Mouse (Mus musculus): ENCODE results near the gene Slc38a3. TPM values are rescaled to one million over a fixed set of nuclear protein-coding genes. Genes with fewer than 3 reads are reported as not detected.

Gene Slc38a3
- total RNA-seq, 2 experiments from 2014 or later, result 66.0 to 80.3 TPM

- peak; percentile 54 to 62 for DNase-seq
- intact Hi-C loops (cut with DNase I), result no loop called here
Observed at GRCm38 (mm10) chr9:107670259-107670658, 929 bp upstream of the Slc38a3 start.

- DNase-seq, result no peak
- intact Hi-C loops (cut with DNase I), result no loop called here
Observed at GRCm38 (mm10) chr9:107668916-107669315, 414 bp downstream of the Slc38a3 start.

GRCm38 (mm10) chr9:107668011-107668410 lies 1.3 kb downstream of the Slc38a3 start:
- intact Hi-C loops (cut with DNase I), result no loop called here
- DNase-seq, result no peak

- intact Hi-C loops (cut with DNase I), result no loop called here
Observed at GRCm38 (mm10) chr9:107667219-107667618, 2.1 kb downstream of the Slc38a3 start.

GRCm38 (mm10) chr9:107666751-107667205 lies 2.6 kb downstream of the Slc38a3 start:
- peak; percentile 50 to 54 for DNase-seq
- intact Hi-C loops (cut with DNase I), result no loop called here

More at GRCm38 (mm10) chr9:107667219-107667618, 2.1 kb downstream of the Slc38a3 start:
- peak; percentile 70 to 75 for DNase-seq

- no peak for DNase-seq
- intact Hi-C loops (cut with DNase I), result no loop called here
Observed at GRCm38 (mm10) chr9:107665308-107665707, 4.0 kb downstream of the Slc38a3 start.

- DNase-seq, result no peak
- intact Hi-C loops (cut with DNase I), result no loop called here
Observed at GRCm38 (mm10) chr9:107663525-107663924, 5.8 kb downstream of the Slc38a3 start.

GRCm38 (mm10) chr9:107662342-107662741 lies 7.0 kb downstream of the Slc38a3 start:
- intact Hi-C loops (cut with DNase I), result no loop called here
- DNase-seq, result no peak

GRCm38 (mm10) chr9:107660777-107661176 lies 8.6 kb downstream of the Slc38a3 start:
- DNase-seq, result no peak
- intact Hi-C loops (cut with DNase I), result no loop called here

- no peak for DNase-seq
- intact Hi-C loops (cut with DNase I), result no loop called here
Observed at GRCm38 (mm10) chr9:107659961-107660360, 9.4 kb downstream of the Slc38a3 start.

- no peak for DNase-seq
Observed at GRCm38 (mm10) chr9:107659551-107659950, 9.8 kb downstream of the Slc38a3 start.

GRCm38 (mm10) chr9:107658096-107658495 lies 11.2 kb downstream of the Slc38a3 start:
- intact Hi-C loops (cut with DNase I), result no loop called here
- DNase-seq, result no peak

More at GRCm38 (mm10) chr9:107659551-107659950, 9.8 kb downstream of the Slc38a3 start:
- intact Hi-C loops (cut with DNase I), result no loop called here

- DNase-seq, result no peak
- intact Hi-C loops (cut with DNase I), result no loop called here
Observed at GRCm38 (mm10) chr9:107657144-107657543, 12.2 kb downstream of the Slc38a3 start.

GRCm38 (mm10) chr9:107654585-107654984 lies 14.7 kb downstream of the Slc38a3 start:
- intact Hi-C loops (cut with DNase I), result no loop called here
- no peak for DNase-seq

- no peak for DNase-seq
- intact Hi-C loops (cut with DNase I), result no loop called here
Observed at GRCm38 (mm10) chr9:107653474-107653873, 15.9 kb downstream of the Slc38a3 start.

GRCm38 (mm10) chr9:107650708-107651481 lies 18.4 kb downstream of the Slc38a3 start:
- intact Hi-C loops (cut with DNase I), result no loop called here
- no peak for DNase-seq

- no peak for DNase-seq
- intact Hi-C loops (cut with DNase I), result no loop called here
Observed at GRCm38 (mm10) chr9:107650225-107650624, 19.1 kb downstream of the Slc38a3 start.

- intact Hi-C loops (cut with DNase I), result no loop called here
- no peak for DNase-seq
Observed at GRCm38 (mm10) chr9:107648767-107649166, 20.6 kb downstream of the Slc38a3 start.

GRCm38 (mm10) chr9:107646975-107647374 lies 22.4 kb downstream of the Slc38a3 start:
- intact Hi-C loops (cut with DNase I), result no loop called here

GRCm38 (mm10) chr9:107645577-107645976 lies 23.8 kb downstream of the Slc38a3 start:
- intact Hi-C loops (cut with DNase I), result loop anchor here (1.0 kb wide), 2 partner anchors 31 to 93 kb away; no protein-coding TSS in a partner anchor
- DNase-seq, result peak; percentile 84

More at GRCm38 (mm10) chr9:107646975-107647374, 22.4 kb downstream of the Slc38a3 start:
- DNase-seq, result no peak

- intact Hi-C loops (cut with DNase I), result loop anchor here (1.0 kb wide), 2 partner anchors 31 to 93 kb away; no protein-coding TSS in a partner anchor
- DNase-seq, result no peak
Observed at GRCm38 (mm10) chr9:107645153-107645510, 24.2 kb downstream of the Slc38a3 start.

Measured in heart, postnatal 36 days (tissue).